Mouse (Mus musculus): ENCODE results near the gene Tmem104.

Gene Tmem104

GRCm38 (mm10) chr11:115264862-115265668 lies 77.8 kb downstream of the Tmem104 start:
- no peak for DNase-seq (ENCODE audit: low spot score)

GRCm38 (mm10) chr11:115265771-115266399 lies 78.6 kb downstream of the Tmem104 start:
- DNase-seq (ENCODE audit: low spot score), result no peak

- DNase-seq (ENCODE audit: low spot score), result no peak
Observed at GRCm38 (mm10) chr11:115266400-115266778, 79.1 kb downstream of the Tmem104 start.

- no peak for DNase-seq (ENCODE audit: low spot score)
Observed at GRCm38 (mm10) chr11:115267061-115267883, 80.0 kb downstream of the Tmem104 start, which contains the start of gene Grin2c. Gene Grin2c, minus strand, starts transcription at chr11:115267243.

GRCm38 (mm10) chr11:115267958-115268357 lies 80.7 kb downstream of the Tmem104 start:
- DNase-seq (ENCODE audit: low spot score), result no peak

- no peak for DNase-seq (ENCODE audit: low spot score)
Observed at GRCm38 (mm10) chr11:115269330-115270066, 82.2 kb downstream of the Tmem104 start.

- peak; percentile 63 for DNase-seq (ENCODE audit: low spot score)
Observed at GRCm38 (mm10) chr11:115270148-115270861, 83.0 kb downstream of the Tmem104 start.

GRCm38 (mm10) chr11:115271052-115271451 lies 83.8 kb downstream of the Tmem104 start:
- DNase-seq (ENCODE audit: low spot score), result no peak

- no peak for DNase-seq (ENCODE audit: low spot score)
Observed at GRCm38 (mm10) chr11:115271481-115271880, 84.2 kb downstream of the Tmem104 start.

GRCm38 (mm10) chr11:115272894-115273498 lies 85.7 kb downstream of the Tmem104 start:
- DNase-seq (ENCODE audit: low spot score), result no peak

- no peak for DNase-seq (ENCODE audit: low spot score)
Observed at GRCm38 (mm10) chr11:115273735-115274134, 86.4 kb downstream of the Tmem104 start.

GRCm38 (mm10) chr11:115274178-115274577 lies 86.9 kb downstream of the Tmem104 start:
- no peak for DNase-seq (ENCODE audit: low spot score)

- DNase-seq (ENCODE audit: low spot score), result no peak
Observed at GRCm38 (mm10) chr11:115274771-115275170, 87.5 kb downstream of the Tmem104 start.

GRCm38 (mm10) chr11:115275509-115275908 lies 88.2 kb downstream of the Tmem104 start:
- peak; percentile 56 for DNase-seq (ENCODE audit: low spot score)

- no peak for DNase-seq (ENCODE audit: low spot score)
Observed at GRCm38 (mm10) chr11:115275954-115276353, 88.7 kb downstream of the Tmem104 start.

- DNase-seq (ENCODE audit: low spot score), result peak; percentile 96
Observed at GRCm38 (mm10) chr11:115276780-115277603, 89.7 kb downstream of the Tmem104 start, which contains the start of gene Fdxr. Gene Fdxr, minus strand, starts transcription at chr11:115277050.

GRCm38 (mm10) chr11:115277604-115277975 lies 90.3 kb downstream of the Tmem104 start:
- no peak for DNase-seq (ENCODE audit: low spot score)

- DNase-seq (ENCODE audit: low spot score), result no peak
Observed at GRCm38 (mm10) chr11:115278176-115278575, 90.9 kb downstream of the Tmem104 start.

GRCm38 (mm10) chr11:115279726-115280125 lies 92.4 kb downstream of the Tmem104 start:
- DNase-seq (ENCODE audit: low spot score), result no peak

GRCm38 (mm10) chr11:115282295-115282694 lies 95.0 kb downstream of the Tmem104 start:
- no peak for DNase-seq (ENCODE audit: low spot score)
